Mouse (Mus musculus) effector memory CD4-positive, alpha-beta T cell, adult 7 months (primary cell): Measurements from ENCODE around the gene Rtkn2. TPM values are rescaled to one million over a fixed set of nuclear protein-coding genes. Genes with fewer than 3 reads are reported as not detected.

Source experiments
- polyA plus RNA-seq: library from polyadenylated mRNA; unstranded; fragments of 100-300 nt; shearing (Covaris generic); gene quantifications from one replicate; pipeline ENCODE4 v1.2.1, GENCODE M21; 2017

The Rtkn2 gene
- polyA plus RNA-seq = 0.23 TPM

GRCm38 (mm10) chr10:67979401-67980157, at the start of gene Rtkn2:
Gene Rtkn2 (plus strand): TSS chr10:67979570.

Other genes starting within 250 kb of the Rtkn2 start
- 0.44 TPM for gene Zfp365, start 66.9 kb upstream of the Rtkn2 start, polyA plus RNA-seq